Mouse (Mus musculus) bone marrow macrophage, adult 2 months (primary cell): ENCODE data around the gene Ccn1. TPM values are rescaled to one million over a fixed set of nuclear protein-coding genes. Genes with fewer than 3 reads are reported as not detected.
A peak's percentile ranks its signal among the peaks of the same experiment; 100 is the strongest.

Experiments
- H3K27ac ChIP-seq: 2 replicates; pipeline ENCODE4 v1.5.1; 2012; ENCODE audit warnings: low read depth, low read length; ENCODE audit not compliant: insufficient read depth
- H3K4me1 ChIP-seq: 2 replicates; pipeline ENCODE4 v1.6.1; 2012; ENCODE audit warnings: low read length; ENCODE audit not compliant: control insufficient read depth, insufficient read depth
- H3K4me3 ChIP-seq: 2 replicates; pipeline ENCODE4 v1.5.1; 2012; ENCODE audit warnings: mild to moderate bottlenecking, low read length, moderate library complexity; ENCODE audit not compliant: insufficient read depth
- CTCF ChIP-seq: IDR thresholded peaks from 2 replicates; pipeline ENCODE4 v1.5.1; 2012; ENCODE audit warnings: low read depth, mild to moderate bottlenecking, low read length, moderate library complexity
- POLR2A ChIP-seq: IDR thresholded peaks from 2 replicates; pipeline ENCODE4 v1.6.1; 2012; ENCODE audit warnings: mild to moderate bottlenecking, low read depth, low read length, borderline replicate concordance
- polyA plus RNA-seq: library from polyadenylated mRNA; stranded (reverse); fragments of >200 nt; gene quantifications from 2 replicates; pipeline ENCODE4 v1.2.4, GENCODE M21; 2012; ENCODE audit not compliant: missing spikeins, insufficient read depth, insufficient read length

Ccn1 gene
- polyA plus RNA-seq, 1 experiment, result 4.1 TPM

DNA sequence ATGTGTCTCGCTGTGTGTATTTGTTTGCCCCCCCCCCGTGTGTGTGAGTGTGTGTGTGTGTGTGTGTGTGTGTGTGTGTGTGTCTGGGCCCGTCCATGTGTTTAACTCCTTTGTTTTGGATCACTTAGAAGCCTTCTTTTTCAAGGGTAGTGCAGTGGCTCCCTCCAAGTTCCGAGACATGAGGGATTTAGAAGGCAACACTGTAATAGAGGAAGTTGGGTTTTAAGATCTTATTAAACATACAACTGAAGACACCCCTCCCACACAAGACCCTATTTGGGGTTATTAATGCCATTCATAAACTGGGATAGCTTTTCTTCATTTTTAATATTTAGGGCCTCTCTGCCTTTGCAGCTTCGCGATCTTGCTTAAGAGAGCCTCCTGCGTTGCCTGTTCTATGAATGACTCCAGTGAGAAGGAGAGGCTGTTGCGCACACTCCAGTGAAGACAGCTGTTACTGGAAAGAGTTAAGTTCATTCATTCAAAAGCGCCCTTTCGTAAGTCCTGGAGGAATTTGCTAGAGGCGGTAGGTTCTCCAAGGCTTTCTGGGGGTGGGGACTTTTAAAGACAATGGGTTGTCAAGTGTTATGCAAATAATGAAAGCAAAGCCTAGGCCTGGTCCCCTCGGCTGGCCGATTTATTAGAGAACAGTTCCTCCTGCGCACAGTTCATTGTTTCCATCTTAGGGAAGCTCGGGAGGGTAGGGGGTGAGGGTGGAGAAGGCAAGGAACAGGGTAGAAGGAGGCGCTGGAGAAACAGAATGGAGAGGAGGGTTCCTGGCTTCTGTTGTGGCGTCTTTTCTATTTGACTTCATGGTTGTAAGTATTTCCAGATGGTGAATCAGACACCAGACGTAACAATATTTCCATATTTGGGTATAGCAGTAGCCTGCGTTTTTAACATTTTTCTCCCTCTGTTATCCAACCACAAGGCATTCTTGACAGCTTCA is 1.5 kb upstream of the Ccn1 start:
- Histone ChIP-seq H3K4me3 (peak overlapping the region; percentile 61), H3K27ac (no peak overlapping the region), H3K4me1 (peaks cover 5% of the 10 kb centered on the region; the same call in 1 of the 2 replicates)
- TF ChIP-seq POLR2A, result no peak
- no peak for TF ChIP-seq CTCF

DNA sequence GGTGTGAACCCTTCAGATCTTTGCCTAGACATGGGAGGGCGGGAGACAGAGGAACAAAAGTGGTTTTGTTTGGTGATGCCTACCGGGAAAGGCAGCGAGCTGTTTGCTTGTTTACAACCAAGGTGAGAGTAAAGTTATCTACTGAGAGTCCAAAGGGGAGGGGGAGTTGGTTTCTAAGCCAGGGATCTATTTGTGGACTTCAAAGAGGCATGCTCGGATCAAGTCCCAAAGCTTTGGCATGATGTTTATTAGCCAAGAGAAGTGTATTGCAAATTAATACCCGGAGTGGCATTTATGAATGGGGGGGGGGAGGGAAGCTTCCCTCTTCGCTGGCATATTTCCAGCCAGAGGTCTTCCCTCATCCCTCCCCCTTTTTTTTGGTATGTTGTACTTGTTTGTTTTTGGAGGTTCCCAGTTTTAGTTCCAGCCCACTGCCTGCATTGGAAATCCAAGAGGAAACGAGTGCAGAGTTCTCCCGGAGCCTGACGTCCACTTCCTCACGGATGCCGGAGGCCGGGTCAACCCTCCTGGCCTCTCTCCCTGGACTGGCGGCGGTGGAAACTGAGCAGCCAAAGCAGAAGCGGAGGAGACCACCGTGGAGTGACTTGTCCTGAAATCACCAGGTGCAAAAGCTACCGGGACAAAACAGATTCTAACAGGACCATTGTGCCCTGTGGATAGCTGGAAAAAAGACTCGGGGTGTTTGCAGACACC is 674 bp upstream of the Ccn1 start:
- H3K4me1 ChIP-seq, result peaks cover 5% of the 10 kb centered on the region; the same call in 1 of the 2 replicates
- TF ChIP-seq CTCF, result no peak
- TF ChIP-seq POLR2A, result no peak
- H3K4me3 ChIP-seq, result peak overlapping the region; percentile 61
- H3K27ac ChIP-seq, result no peak overlapping the region

DNA sequence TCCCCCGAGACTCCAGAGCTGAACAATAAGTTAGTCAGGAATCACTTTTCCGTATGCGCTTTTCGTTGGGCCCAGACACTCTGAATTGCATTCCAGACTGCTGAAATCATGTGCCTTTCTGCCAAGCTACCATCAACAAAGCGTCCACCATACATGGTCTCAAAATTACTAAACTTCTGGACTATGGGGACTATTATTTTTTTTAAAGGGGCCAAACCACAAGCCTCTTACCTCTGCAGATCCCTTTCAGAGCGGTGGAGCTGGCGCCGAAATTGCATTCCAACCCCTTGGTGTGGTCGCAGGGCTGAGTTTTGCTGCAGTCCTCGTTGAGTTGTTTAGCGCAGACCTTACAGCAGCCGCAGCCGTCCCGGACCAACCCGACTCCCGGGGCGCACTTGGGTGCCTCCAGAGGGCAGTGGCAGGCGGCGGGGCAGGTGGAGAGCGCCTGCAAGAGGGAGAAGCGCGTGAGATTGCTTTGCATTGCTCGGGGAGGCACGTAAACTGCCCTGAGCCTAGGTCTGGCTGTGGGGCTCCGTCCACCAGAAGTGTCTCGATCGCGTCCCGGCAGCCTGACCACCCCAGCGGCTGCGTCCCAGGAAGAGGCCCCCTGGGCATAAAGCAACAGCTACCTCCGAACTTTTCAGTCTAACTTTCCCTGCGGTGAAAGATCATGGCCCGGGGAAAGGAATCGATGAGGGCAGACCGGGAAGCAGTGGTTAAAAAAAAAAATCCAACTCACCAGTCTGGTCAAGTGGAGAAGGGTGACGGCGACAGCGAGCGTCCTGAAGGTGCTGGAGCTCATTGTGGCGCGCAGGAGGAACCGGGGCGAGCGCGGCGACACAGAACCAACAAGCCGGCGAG is 560 bp downstream of the Ccn1 start:
- TF ChIP-seq CTCF (no peak), POLR2A (no peak)
- Histone ChIP-seq H3K4me3 (peak overlapping the region; percentile 61), H3K27ac (no peak overlapping the region), H3K4me1 (peaks cover 5% of the 10 kb centered on the region; the same call in 1 of the 2 replicates)

DNA sequence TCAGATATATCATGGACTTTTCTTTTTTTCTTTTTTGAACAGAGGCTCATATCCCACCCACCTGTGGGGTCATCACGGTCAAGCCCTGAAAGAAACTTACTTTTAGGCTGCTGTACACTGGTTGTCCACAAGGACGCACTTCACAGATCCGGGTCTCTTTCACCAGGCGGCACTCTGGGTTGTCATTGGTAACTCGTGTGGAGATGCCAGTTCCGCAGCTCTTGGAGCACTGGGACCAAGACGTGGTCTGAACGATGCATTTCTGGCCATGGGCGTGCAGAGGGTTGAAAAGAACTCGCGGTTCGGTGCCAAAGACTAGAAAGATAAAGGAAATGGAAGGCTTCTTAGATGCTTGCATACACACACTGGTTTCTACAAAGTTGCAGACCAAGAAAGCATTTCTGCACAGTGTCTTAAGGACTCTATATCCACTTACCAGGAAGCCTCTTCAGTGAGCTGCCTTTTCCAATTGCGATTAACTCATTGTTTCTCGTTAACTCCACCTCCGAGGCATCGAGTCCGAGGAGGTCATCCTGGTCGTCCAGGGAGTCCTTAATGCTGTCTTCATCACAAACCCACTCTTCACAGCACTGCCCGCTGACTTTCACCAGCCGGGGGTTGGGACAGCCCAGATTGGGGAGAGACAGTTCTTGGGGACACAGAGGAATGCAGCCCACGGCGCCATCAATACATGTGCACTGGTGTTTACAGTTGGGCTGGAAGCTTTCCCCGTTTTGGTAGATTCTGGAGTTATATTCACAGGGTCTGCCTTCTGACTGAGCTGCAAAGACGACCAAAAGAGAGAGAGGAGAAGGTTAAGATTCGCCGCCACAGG is 1.5 kb downstream of the Ccn1 start:
- Histone ChIP-seq H3K27ac (no peak overlapping the region), H3K4me1 (0 out of 2 replicates have a peak, but pooled peaks cover 3% of the 10 kb centered on the region), H3K4me3 (0 out of 2 replicates have a peak overlapping the region, but pooled peaks have one; percentile 61)
- no peak for TF ChIP-seq POLR2A
- TF ChIP-seq CTCF, result no peak; the same call in 1 of the 2 replicates

DNA sequence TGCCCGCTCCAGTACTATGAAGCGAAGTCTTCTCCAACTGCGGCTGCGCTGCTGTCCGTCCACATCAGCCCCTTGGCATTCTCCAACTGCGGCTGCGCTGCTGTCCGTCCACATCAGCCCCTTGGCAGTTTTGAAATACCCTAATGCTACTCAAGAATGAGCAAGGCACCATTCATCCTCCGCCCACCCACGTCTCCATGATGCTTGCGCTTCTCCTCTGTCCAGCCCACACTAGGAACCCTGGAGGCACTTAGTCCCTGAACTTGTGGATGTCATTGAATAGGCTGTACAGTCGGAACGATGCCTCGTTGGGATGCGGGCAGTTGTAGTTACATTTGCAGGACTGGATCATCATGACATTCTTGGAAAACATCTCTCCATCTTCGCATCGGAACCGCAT is 2.4 kb downstream of the Ccn1 start:
- 0 out of 2 replicates have a peak, but pooled peaks cover 3% of the 10 kb centered on the region for H3K4me1 ChIP-seq
- H3K27ac ChIP-seq, result no peak overlapping the region
- no peak for TF ChIP-seq CTCF
- no peak for TF ChIP-seq POLR2A
- H3K4me3 ChIP-seq, result no peak overlapping the region

DNA sequence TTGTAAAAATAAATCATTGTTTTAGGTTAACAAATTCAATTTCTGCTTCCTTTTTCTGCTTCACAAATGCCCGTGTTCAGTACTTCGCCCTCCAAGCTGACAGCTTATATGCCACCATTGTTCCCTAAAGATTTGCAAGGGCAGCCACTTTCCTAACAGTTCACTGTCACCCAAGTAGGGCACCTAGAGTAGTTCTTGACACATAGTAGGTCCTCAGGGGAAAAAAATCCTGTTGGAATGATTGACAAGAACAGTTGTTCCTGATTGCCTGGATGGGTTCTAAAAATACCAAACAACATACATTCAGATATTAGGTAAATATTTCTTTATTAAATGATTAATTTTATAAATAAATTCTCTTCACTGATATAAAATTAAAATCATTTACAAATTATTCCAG is 3.1 kb downstream of the Ccn1 start:
- TF ChIP-seq CTCF (no peak), POLR2A (no peak)
- no peak overlapping the region for H3K4me3 ChIP-seq
- 0 out of 2 replicates have a peak, but pooled peaks cover 3% of the 10 kb centered on the region for H3K4me1 ChIP-seq
- no peak overlapping the region for H3K27ac ChIP-seq

DNA sequence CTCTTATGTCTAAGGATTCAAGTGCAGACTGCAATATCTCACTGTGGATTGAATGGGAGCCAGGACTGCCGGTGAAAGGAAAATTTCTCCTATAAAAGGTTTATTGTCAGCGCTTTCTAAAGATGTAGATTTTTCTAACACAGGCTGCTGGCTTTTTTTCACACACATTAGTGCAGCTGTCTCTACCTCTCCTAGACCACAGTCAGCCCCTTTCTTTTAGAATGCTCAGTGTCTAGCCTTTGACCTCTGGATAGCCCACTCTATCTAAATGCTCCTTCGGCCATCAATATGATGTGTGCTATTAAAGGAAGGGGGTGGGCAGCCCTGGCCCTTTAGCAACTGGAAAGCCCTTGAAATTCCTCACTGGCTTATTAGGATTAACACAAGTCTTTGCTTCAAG is 3.8 kb downstream of the Ccn1 start:
- no peak overlapping the region for H3K27ac ChIP-seq
- no peak overlapping the region for H3K4me3 ChIP-seq
- H3K4me1 ChIP-seq, result no peaks in the 10 kb centered on the region
- TF ChIP-seq CTCF (no peak), POLR2A (no peak)

DNA sequence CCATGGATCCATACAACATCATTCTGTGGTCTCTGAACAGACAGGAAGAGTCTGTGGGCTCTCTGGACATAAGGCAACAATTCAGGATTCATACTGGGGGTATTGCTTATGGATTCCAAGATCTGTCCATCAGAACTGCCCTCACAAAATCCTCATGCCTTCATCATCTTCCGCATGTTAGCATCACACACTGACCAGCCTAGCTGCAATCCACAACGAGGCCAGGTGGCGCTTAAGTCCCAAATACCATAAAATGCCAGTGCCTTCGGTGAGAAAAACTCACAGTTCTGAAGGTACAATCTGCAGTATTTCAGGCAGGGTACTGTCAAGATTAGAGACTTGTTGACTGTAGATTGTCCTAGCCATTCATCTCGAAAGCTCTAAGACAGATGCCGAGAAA is 4.3 kb downstream of the Ccn1 start:
- H3K27ac ChIP-seq, result no peak overlapping the region
- no peak overlapping the region for H3K4me3 ChIP-seq
- no peak for TF ChIP-seq CTCF
- TF ChIP-seq POLR2A, result no peak
- H3K4me1 ChIP-seq, result no peaks in the 10 kb centered on the region

DNA sequence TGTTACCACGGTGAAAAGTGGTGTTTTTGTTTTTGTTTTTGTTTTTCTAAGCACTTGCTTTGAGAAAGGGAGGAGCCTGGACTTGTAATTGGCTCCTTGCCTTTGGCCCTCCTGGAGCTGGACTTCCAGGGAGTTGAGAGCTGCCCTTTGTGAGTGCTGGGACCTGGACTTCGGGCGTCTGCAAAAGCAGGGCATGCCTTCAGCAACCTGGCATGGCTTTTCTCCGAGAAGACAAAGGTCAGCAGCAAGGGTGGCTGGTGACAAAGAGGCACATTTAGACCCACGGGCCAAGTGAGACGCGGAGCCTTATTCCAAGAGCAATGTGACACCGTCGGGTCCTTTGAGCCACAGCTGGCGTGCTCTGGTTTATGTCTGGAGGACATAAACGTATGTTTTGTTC is 6.9 kb downstream of the Ccn1 start:
- no peaks in the 10 kb centered on the region for H3K4me1 ChIP-seq
- TF ChIP-seq CTCF (no peak), POLR2A (no peak)
- no peak overlapping the region for H3K27ac ChIP-seq
- H3K4me3 ChIP-seq, result no peak overlapping the region
